Mouse (Mus musculus): Measurements from ENCODE around the gene Bhlhe40.

Gene Bhlhe40

GRCm38 (mm10) chr6:108695844-108696821 lies 35.7 kb downstream of the Bhlhe40 start:
- no peak for DNase-seq

- no peak for DNase-seq
These were observed 36.4 kb downstream of the Bhlhe40 start for GRCm38 (mm10) chr6:108696822-108697202.

- no peak for DNase-seq
These were observed 36.9 kb downstream of the Bhlhe40 start for GRCm38 (mm10) chr6:108697345-108697744.

- DNase-seq, result no peak
These were observed 38.0 kb downstream of the Bhlhe40 start for GRCm38 (mm10) chr6:108698343-108698870.

GRCm38 (mm10) chr6:108699679-108700078 lies 39.2 kb downstream of the Bhlhe40 start:
- DNase-seq, result no peak

GRCm38 (mm10) chr6:108700638-108701343 lies 40.4 kb downstream of the Bhlhe40 start:
- DNase-seq, result no peak

GRCm38 (mm10) chr6:108702648-108703047 lies 42.2 kb downstream of the Bhlhe40 start:
- no peak for DNase-seq

- DNase-seq, result no peak
These were observed 42.7 kb downstream of the Bhlhe40 start for GRCm38 (mm10) chr6:108703085-108703484.

- DNase-seq, result no peak
These were observed 44.1 kb downstream of the Bhlhe40 start for GRCm38 (mm10) chr6:108704316-108705080.

GRCm38 (mm10) chr6:108705957-108706356 lies 45.5 kb downstream of the Bhlhe40 start:
- DNase-seq, result no peak

- DNase-seq, result no peak
These were observed 46.7 kb downstream of the Bhlhe40 start for GRCm38 (mm10) chr6:108706994-108707645.

GRCm38 (mm10) chr6:108709131-108709470 lies 48.7 kb downstream of the Bhlhe40 start:
- no peak for DNase-seq

GRCm38 (mm10) chr6:108709471-108710231 lies 49.2 kb downstream of the Bhlhe40 start:
- peak; percentile 86 for DNase-seq

GRCm38 (mm10) chr6:108710667-108711066 lies 50.2 kb downstream of the Bhlhe40 start:
- DNase-seq, result no peak

GRCm38 (mm10) chr6:108711192-108711964 lies 50.9 kb downstream of the Bhlhe40 start:
- DNase-seq, result no peak

- no peak for DNase-seq
These were observed 51.7 kb downstream of the Bhlhe40 start for GRCm38 (mm10) chr6:108712148-108712547.

- no peak for DNase-seq
These were observed 52.9 kb downstream of the Bhlhe40 start for GRCm38 (mm10) chr6:108713175-108713974.

All from kidney, postnatal 14 days (tissue).